Mouse (Mus musculus): ENCODE data around the gene Lmbr1. TPM values are rescaled to one million over a fixed set of nuclear protein-coding genes. Genes with fewer than 3 reads are reported as not detected.

The Lmbr1 gene
- polyA plus RNA-seq, 1 experiment from 2014 or later, result 13.6 TPM

GRCm38 (mm10) chr5:29238379-29238778 is 139.8 kb downstream of the Lmbr1 start:
- Histone ChIP-seq H3K27me3 (ENCODE audit: insufficient read depth, low read length) (no peaks in the 10 kb centered on the region), H3K9ac (ENCODE audit: low read depth, low read length) (no peak overlapping the region), H3K27ac (no peak overlapping the region), H3K9me3 (replicated peaks; ENCODE audit: low read length) (no peaks in the 10 kb centered on the region), H3K4me1 (replicated peaks; ENCODE audit: insufficient read depth, low read length) (no peaks in the 10 kb centered on the region), H3K4me2 (ENCODE audit: low read length) (no peak overlapping the region), H3K4me3 (replicated peaks; ENCODE audit: low read depth, low read length) (no peak overlapping the region), H3K36me3 (ENCODE audit: insufficient read depth, low read length) (no peaks in the 10 kb centered on the region)
- no peak for TF ChIP-seq CTCF (IDR thresholded peaks at IDR 0.05; ENCODE audit: low read depth)
- DNase-seq (ENCODE audit: low spot score) (no peak), ATAC-seq (replicated peaks; ENCODE audit: low FRiP score, low read depth) (no peak)

GRCm38 (mm10) chr5:29230481-29230880 is 147.7 kb downstream of the Lmbr1 start:
- Histone ChIP-seq H3K9ac (ENCODE audit: low read depth, low read length) (no peak overlapping the region), H3K9me3 (replicated peaks; ENCODE audit: low read length) (no peaks in the 10 kb centered on the region), H3K4me2 (ENCODE audit: low read length) (no peak overlapping the region), H3K27ac (no peak overlapping the region), H3K36me3 (ENCODE audit: insufficient read depth, low read length) (0 out of 2 replicates have a peak, but pooled peaks cover 5% of the 10 kb centered on the region), H3K4me3 (replicated peaks; ENCODE audit: low read depth, low read length) (no peak overlapping the region), H3K4me1 (replicated peaks; ENCODE audit: insufficient read depth, low read length) (no peaks in the 10 kb centered on the region), H3K27me3 (ENCODE audit: insufficient read depth, low read length) (no peaks in the 10 kb centered on the region)
- ATAC-seq (replicated peaks; ENCODE audit: low FRiP score, low read depth) (no peak), DNase-seq (ENCODE audit: low spot score) (no peak)
- 75% methylated on average over 2 of the region's 2 CpGs for WGBS
- TF ChIP-seq CTCF (IDR thresholded peaks at IDR 0.05; ENCODE audit: low read depth), result no peak

GRCm38 (mm10) chr5:29224089-29224488 is 154.1 kb downstream of the Lmbr1 start:
- Histone ChIP-seq H3K4me1 (replicated peaks; ENCODE audit: insufficient read depth, low read length) (no peaks in the 10 kb centered on the region), H3K27ac (no peak overlapping the region), H3K9ac (ENCODE audit: low read depth, low read length) (no peak overlapping the region), H3K4me2 (ENCODE audit: low read length) (no peak overlapping the region), H3K4me3 (replicated peaks; ENCODE audit: low read depth, low read length) (no peak overlapping the region), H3K36me3 (ENCODE audit: insufficient read depth, low read length) (no peaks in the 10 kb centered on the region), H3K27me3 (ENCODE audit: insufficient read depth, low read length) (no peaks in the 10 kb centered on the region), H3K9me3 (replicated peaks; ENCODE audit: low read length) (no peaks in the 10 kb centered on the region)
- TF ChIP-seq CTCF (IDR thresholded peaks at IDR 0.05; ENCODE audit: low read depth), result no peak
- no peak for DNase-seq (ENCODE audit: low spot score)
- 88% methylated on average over 7 of the region's 7 CpGs for WGBS
- no peak for ATAC-seq (replicated peaks; ENCODE audit: low FRiP score, low read depth)

- ATAC-seq (replicated peaks; ENCODE audit: low FRiP score, low read depth), result no peak
- Histone ChIP-seq H3K4me2 (ENCODE audit: low read length) (no peak overlapping the region), H3K9ac (ENCODE audit: low read depth, low read length) (no peak overlapping the region), H3K4me1 (replicated peaks; ENCODE audit: insufficient read depth, low read length) (no peaks in the 10 kb centered on the region), H3K27ac (no peak overlapping the region), H3K36me3 (ENCODE audit: insufficient read depth, low read length) (no peaks in the 10 kb centered on the region), H3K9me3 (replicated peaks; ENCODE audit: low read length) (no peaks in the 10 kb centered on the region), H3K27me3 (ENCODE audit: insufficient read depth, low read length) (no peaks in the 10 kb centered on the region), H3K4me3 (replicated peaks; ENCODE audit: low read depth, low read length) (no peak overlapping the region)
- WGBS, result 93% methylated on average over 3 of the region's 3 CpGs
- no peak for DNase-seq (ENCODE audit: low spot score)
- no peak for TF ChIP-seq CTCF (IDR thresholded peaks at IDR 0.05; ENCODE audit: low read depth)
Observed at GRCm38 (mm10) chr5:29217997-29218396, 160.2 kb downstream of the Lmbr1 start.

DNA sequence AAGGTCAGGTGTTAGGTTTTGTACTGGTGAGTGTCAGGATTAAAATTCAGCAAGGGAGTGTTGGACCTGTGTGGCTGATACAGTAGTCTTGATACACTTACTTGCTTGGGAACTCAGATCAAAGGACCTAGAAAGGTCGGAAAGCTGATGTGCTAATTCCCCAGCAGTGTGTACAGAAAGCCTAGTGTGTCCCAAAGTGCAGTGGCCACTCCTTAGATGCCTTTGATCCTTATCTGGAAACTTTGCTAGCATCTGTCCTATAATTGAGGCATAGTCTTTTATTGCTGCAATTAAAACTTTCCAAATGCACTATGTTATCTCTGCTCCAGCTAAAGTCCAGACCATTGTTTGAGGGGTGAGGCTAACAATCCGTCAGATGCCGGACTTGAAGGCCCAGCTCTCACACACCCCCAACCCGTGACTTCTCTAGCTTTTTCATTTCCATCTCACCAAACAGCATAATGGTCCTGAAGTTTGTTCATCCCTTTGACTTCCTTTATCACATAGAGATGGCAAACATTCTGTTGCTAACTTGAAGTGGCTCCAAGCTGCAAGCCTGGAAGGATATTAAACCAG is 166.1 kb downstream of the Lmbr1 start:
- H3K36me3 ChIP-seq (ENCODE audit: insufficient read depth, low read length), result no peaks in the 10 kb centered on the region
- ATAC-seq (replicated peaks; ENCODE audit: low FRiP score, low read depth) (no peak), DNase-seq (ENCODE audit: low spot score) (no peak)
- no peaks in the 10 kb centered on the region for H3K27me3 ChIP-seq (ENCODE audit: insufficient read depth, low read length)
- H3K4me1 ChIP-seq (replicated peaks; ENCODE audit: insufficient read depth, low read length), result no peaks in the 10 kb centered on the region
- no peaks in the 10 kb centered on the region for H3K9me3 ChIP-seq (replicated peaks; ENCODE audit: low read length)
- no peak overlapping the region for H3K4me2 ChIP-seq (ENCODE audit: low read length)
- TF ChIP-seq CTCF (IDR thresholded peaks at IDR 0.05; ENCODE audit: low read depth), result no peak
- no peak overlapping the region for H3K9ac ChIP-seq (ENCODE audit: low read depth, low read length)
- H3K27ac ChIP-seq, result no peak overlapping the region
- WGBS, result 34% methylated on average over 4 of the region's 4 CpGs
- H3K4me3 ChIP-seq (replicated peaks; ENCODE audit: low read depth, low read length), result no peak overlapping the region

DNA sequence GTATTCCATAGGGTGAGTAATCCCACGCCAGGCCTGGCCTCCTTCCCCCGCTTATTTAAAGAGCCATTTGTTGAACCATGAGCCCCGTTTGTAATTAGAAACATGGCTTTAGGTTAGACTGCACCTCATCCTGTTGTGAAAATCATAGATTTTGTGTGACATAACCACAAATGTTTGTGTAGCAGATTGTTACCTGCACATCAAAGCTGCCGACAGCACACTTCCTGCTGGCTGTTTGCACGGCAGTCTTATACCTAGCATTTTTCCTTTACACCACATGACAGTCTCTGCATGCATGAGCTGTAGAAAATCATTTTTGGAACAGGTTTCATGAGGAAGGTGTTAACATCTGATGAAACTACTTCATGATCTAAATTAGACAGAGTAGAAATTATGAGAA is 172.5 kb downstream of the Lmbr1 start:
- no peaks in the 10 kb centered on the region for H3K4me1 ChIP-seq (replicated peaks; ENCODE audit: insufficient read depth, low read length)
- H3K27me3 ChIP-seq (ENCODE audit: insufficient read depth, low read length), result no peaks in the 10 kb centered on the region
- no peaks in the 10 kb centered on the region for H3K36me3 ChIP-seq (ENCODE audit: insufficient read depth, low read length)
- DNase-seq (ENCODE audit: low spot score) (no peak), ATAC-seq (replicated peaks; ENCODE audit: low FRiP score, low read depth) (no peak)
- no peaks in the 10 kb centered on the region for H3K9me3 ChIP-seq (replicated peaks; ENCODE audit: low read length)
- H3K4me2 ChIP-seq (ENCODE audit: low read length), result no peak overlapping the region
- no peak overlapping the region for H3K4me3 ChIP-seq (replicated peaks; ENCODE audit: low read depth, low read length)
- H3K9ac ChIP-seq (ENCODE audit: low read depth, low read length), result no peak overlapping the region
- no peak for TF ChIP-seq CTCF (IDR thresholded peaks at IDR 0.05; ENCODE audit: low read depth)
- WGBS, result 76% methylated on average over 5 of the region's 5 CpGs
- H3K27ac ChIP-seq, result no peak overlapping the region

- no peaks in the 10 kb centered on the region for H3K27me3 ChIP-seq (ENCODE audit: insufficient read depth, low read length)
- DNase-seq (ENCODE audit: low spot score), result no peak
- H3K27ac ChIP-seq, result no peak overlapping the region
- no peaks in the 10 kb centered on the region for H3K36me3 ChIP-seq (ENCODE audit: insufficient read depth, low read length)
- no peak for ATAC-seq (replicated peaks; ENCODE audit: low FRiP score, low read depth)
- 85% methylated on average over 3 of the region's 3 CpGs for WGBS
- H3K9me3 ChIP-seq (replicated peaks; ENCODE audit: low read length), result no peaks in the 10 kb centered on the region
- H3K4me1 ChIP-seq (replicated peaks; ENCODE audit: insufficient read depth, low read length), result no peaks in the 10 kb centered on the region
- no peak overlapping the region for H3K9ac ChIP-seq (ENCODE audit: low read depth, low read length)
- TF ChIP-seq CTCF (IDR thresholded peaks at IDR 0.05; ENCODE audit: low read depth), result no peak
- no peak overlapping the region for H3K4me2 ChIP-seq (ENCODE audit: low read length)
- no peak overlapping the region for H3K4me3 ChIP-seq (replicated peaks; ENCODE audit: low read depth, low read length)
Observed at GRCm38 (mm10) chr5:29199868-29200267, 178.3 kb downstream of the Lmbr1 start.

Data from kidney, postnatal 0 days (tissue).